Mouse (Mus musculus): ENCODE data around the gene Nif3l1. TPM values are rescaled to one million over a fixed set of nuclear protein-coding genes. Genes with fewer than 3 reads are reported as not detected.

Nif3l1 gene
- total and polyA plus RNA-seq, 3 experiments = 28.5 to 32.8 TPM; not detected in 1

GRCm38 (mm10) chr1:58497678-58498077 lies 52.7 kb downstream of the Nif3l1 start:
- Histone ChIP-seq H3K4me1 (ENCODE audit: control insufficient read depth in 1 of 2, insufficient read depth in 2 of 2, low read length in 2 of 2) (peaks cover 0 to 4% of the 10 kb centered on the region in 2 experiments; a peak in 2 of 4 replicates), H3K4me3 (ENCODE audit: control insufficient read depth in 1 of 2, insufficient read depth in 1 of 2, low read depth in 2 of 2, low read length in 2 of 2) (no peak overlapping the region), H3K36me3 (ENCODE audit: control insufficient read depth in 1 of 2, insufficient read depth in 2 of 2, low read length in 2 of 2) (peaks cover 3 to 36% of the 10 kb centered on the region in 2 experiments), H3K27ac (ENCODE audit: control insufficient read depth, low read depth, low read length) (no peak overlapping the region), H3K27me3 (ENCODE audit: control insufficient read depth in 1 of 2, insufficient read depth in 2 of 2, low read length in 2 of 2) (no peaks in the 10 kb centered on the region), H3K79me2 (ENCODE audit: control insufficient read depth, insufficient read depth, low read length, poor library complexity) (peaks cover 3% of the 10 kb centered on the region; the same call in 1 of the 2 replicates), H3K9ac (ENCODE audit: control insufficient read depth, low read depth, low read length, poor library complexity, severe bottlenecking) (no peak overlapping the region), H3K9me3 (replicated peaks; ENCODE audit: insufficient read depth, low read length) (no peaks in the 10 kb centered on the region)
- DNase-seq (ENCODE audit: low read depth, low spot score) = no peak
- no peak for TF ChIP-seq POLR2AphosphoS5 (IDR thresholded peaks at IDR 0.05; ENCODE audit: borderline replicate concordance, low read depth, low read length)
- no peak for TF ChIP-seq GABPA (IDR thresholded peaks at IDR 0.05; ENCODE audit: low read depth, low read length)
- TF ChIP-seq JUND (IDR thresholded peaks at IDR 0.05; ENCODE audit: low read depth, low read length) = no peak
- TF ChIP-seq TBP (IDR thresholded peaks at IDR 0.05; ENCODE audit: low read depth, low read length) = no peak
- no peak for TF ChIP-seq RAD21 (IDR thresholded peaks at IDR 0.05; ENCODE audit: low read depth, low read length)
- no peak for TF ChIP-seq HCFC1 (IDR thresholded peaks at IDR 0.05; ENCODE audit: low read depth, low read length)
- no peak for TF ChIP-seq CTCF (IDR thresholded peaks at IDR 0.05 in 2 of 3, conservative IDR thresholded peaks at IDR 0.05 in 1 of 3; ENCODE audit: control insufficient read depth in 1 of 3, insufficient read depth in 1 of 3, low read depth in 2 of 3, low read length in 3 of 3, poor library complexity in 1 of 3, severe bottlenecking in 1 of 3)
- TF ChIP-seq NELFE (IDR thresholded peaks at IDR 0.05; ENCODE audit: low read depth, low read length) = no peak
- TF ChIP-seq MAZ (IDR thresholded peaks at IDR 0.05; ENCODE audit: low read depth, low read length) = no peak
- no peak for TF ChIP-seq TAL1 (IDR thresholded peaks at IDR 0.05; ENCODE audit: low read length)
- no peak for TF ChIP-seq ELF1 (IDR thresholded peaks at IDR 0.05; ENCODE audit: low read depth, low read length)
- no peak for TF ChIP-seq CHD1 (IDR thresholded peaks at IDR 0.05; ENCODE audit: low read depth, low read length)

DNA sequence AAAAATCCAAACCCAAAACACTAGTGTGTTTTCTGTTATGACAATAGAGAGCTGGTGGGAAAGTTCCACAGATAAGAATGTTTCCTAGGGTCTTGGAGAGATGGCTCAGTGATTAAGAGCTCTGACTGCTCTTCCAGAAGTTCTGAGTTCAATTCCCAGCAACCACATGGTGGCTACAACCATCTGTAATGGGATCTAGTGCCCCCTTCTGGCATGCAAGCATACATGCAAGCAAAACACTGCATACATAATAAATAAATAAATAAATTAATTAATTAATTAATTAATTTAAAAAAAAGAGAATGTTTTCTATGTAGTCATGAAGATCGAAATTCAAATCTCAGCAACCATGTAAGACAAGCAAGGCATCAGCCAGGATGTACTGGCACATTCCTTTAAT lies 53.8 kb downstream of the Nif3l1 start:
- Histone ChIP-seq H3K4me1 (ENCODE audit: control insufficient read depth in 1 of 2, insufficient read depth in 2 of 2, low read length in 2 of 2) (peaks cover 3 to 9% of the 10 kb centered on the region in 2 experiments; a peak in 3 of 4 replicates), H3K27me3 (ENCODE audit: control insufficient read depth in 1 of 2, insufficient read depth in 2 of 2, low read length in 2 of 2) (no peaks in the 10 kb centered on the region), H3K27ac (ENCODE audit: control insufficient read depth, low read depth, low read length) (no peak overlapping the region), H3K9me3 (replicated peaks; ENCODE audit: insufficient read depth, low read length) (no peaks in the 10 kb centered on the region), H3K4me3 (ENCODE audit: control insufficient read depth in 1 of 2, insufficient read depth in 1 of 2, low read depth in 2 of 2, low read length in 2 of 2) (no peak overlapping the region), H3K79me2 (ENCODE audit: control insufficient read depth, insufficient read depth, low read length, poor library complexity) (peaks cover 12% of the 10 kb centered on the region), H3K9ac (ENCODE audit: control insufficient read depth, low read depth, low read length, poor library complexity, severe bottlenecking) (no peak overlapping the region), H3K36me3 (ENCODE audit: control insufficient read depth in 1 of 2, insufficient read depth in 2 of 2, low read length in 2 of 2) (peaks cover 11 to 31% of the 10 kb centered on the region in 2 experiments)
- no peak for TF ChIP-seq RCOR1 (IDR thresholded peaks at IDR 0.05; ENCODE audit: low read depth, low read length)
- peak; percentile 16 to 28 (median 23); a peak in 4 of 6 replicates for TF ChIP-seq CTCF (IDR thresholded peaks at IDR 0.05 in 2 of 3, conservative IDR thresholded peaks at IDR 0.05 in 1 of 3; ENCODE audit: control insufficient read depth in 1 of 3, insufficient read depth in 1 of 3, low read depth in 2 of 3, low read length in 3 of 3, poor library complexity in 1 of 3, severe bottlenecking in 1 of 3)
- DNase-seq (ENCODE audit: low read depth, low spot score) = peak; percentile 30

- DNase-seq (ENCODE audit: low read depth, low spot score) = peak; percentile 72
- Histone ChIP-seq H3K36me3 (ENCODE audit: control insufficient read depth in 1 of 2, insufficient read depth in 2 of 2, low read length in 2 of 2) (peaks cover 5 to 11% of the 10 kb centered on the region in 2 experiments; a peak in 3 of 4 replicates), H3K4me1 (ENCODE audit: control insufficient read depth in 1 of 2, insufficient read depth in 2 of 2, low read length in 2 of 2) (peaks cover 3 to 9% of the 10 kb centered on the region in 2 experiments; a peak in 3 of 4 replicates), H3K27ac (ENCODE audit: control insufficient read depth, low read depth, low read length) (peak overlapping the region; percentile 26), H3K9me3 (replicated peaks; ENCODE audit: insufficient read depth, low read length) (no peaks in the 10 kb centered on the region), H3K9ac (ENCODE audit: control insufficient read depth, low read depth, low read length, poor library complexity, severe bottlenecking) (0 out of 2 replicates have a peak overlapping the region, but pooled peaks have one; percentile 90), H3K27me3 (ENCODE audit: control insufficient read depth in 1 of 2, insufficient read depth in 2 of 2, low read length in 2 of 2) (no peaks in the 10 kb centered on the region), H3K79me2 (ENCODE audit: control insufficient read depth, insufficient read depth, low read length, poor library complexity) (peaks cover 22% of the 10 kb centered on the region), H3K4me3 (ENCODE audit: control insufficient read depth in 1 of 2, insufficient read depth in 1 of 2, low read depth in 2 of 2, low read length in 2 of 2) (peak overlapping the region in 1 of 2 experiments; percentile 86; a peak in 2 of 4 replicates)
- peak; percentile 82; the same call in 1 of the 2 replicates for TF ChIP-seq TCF12 (IDR thresholded peaks at IDR 0.05; ENCODE audit: low read depth, low read length)
- TF ChIP-seq TAL1 (IDR thresholded peaks at IDR 0.05; ENCODE audit: low read length) = peak; percentile 31
- peak; percentile 16; the same call in 1 of the 2 replicates for TF ChIP-seq SIN3A (IDR thresholded peaks at IDR 0.05; ENCODE audit: low read length)
- no peak for TF ChIP-seq NELFE (IDR thresholded peaks at IDR 0.05; ENCODE audit: low read depth, low read length)
- peak; percentile 53 for TF ChIP-seq GATA1 (IDR thresholded peaks at IDR 0.05; ENCODE audit: low read depth, low read length)
- no peak for TF ChIP-seq MYC (IDR thresholded peaks at IDR 0.05; ENCODE audit: low read depth, low read length)
- TF ChIP-seq EP300 (IDR thresholded peaks at IDR 0.05; ENCODE audit: low read depth in 1 of 2, low read length in 2 of 2) = peak; percentile 9 to 70; a peak in 2 of 4 replicates
- TF ChIP-seq ETS1 (IDR thresholded peaks at IDR 0.05; ENCODE audit: low read depth, low read length) = 0 out of 2 replicates have a peak, but pooled peaks have one; percentile 39
These were observed 58.2 kb downstream of the Nif3l1 start for GRCm38 (mm10) chr1:58503134-58503533.
